Mouse (Mus musculus) thymus, adult 2 months (tissue): ENCODE measurements at regions not wholly inside any gene's neighbourhood (a gene's known extent, or its start where the extent isn't known, plus 50 kb on each side); places are given as distances from the start of the nearest gene placed in this dataset.

ENCODE experiments used
- DNase-seq: peaks from one replicate; pipeline ENCODE4 v3.0.0; 2021
- H3K27ac ChIP-seq: fragments of 200-500 bp; 2 replicates; pipeline ENCODE4 v1.5.1; 2012; ENCODE audit warnings: low read length, control low read depth; ENCODE audit not compliant: control insufficient read depth, insufficient read depth
- H3K27me3 ChIP-seq: fragments of 200-500 bp; 2 replicates; pipeline ENCODE4 v1.6.1; 2012; ENCODE audit warnings: mild to moderate bottlenecking, low read length, moderate library complexity, mixed read lengths; ENCODE audit not compliant: control insufficient read depth, insufficient read depth
- H3K36me3 ChIP-seq: fragments of 200-500 bp; 2 replicates; pipeline ENCODE4 v1.6.1; 2012; ENCODE audit warnings: mild to moderate bottlenecking, low read length, moderate library complexity; ENCODE audit not compliant: control insufficient read depth, insufficient read depth
- H3K4me1 ChIP-seq: fragments of 200-500 bp; replicated peaks from 2 replicates; pipeline ENCODE4 v1.6.1; 2012; ENCODE audit warnings: low read length; ENCODE audit not compliant: control insufficient read depth, insufficient read depth
- H3K4me3 ChIP-seq: fragments of 200-500 bp; 2 replicates; pipeline ENCODE4 v1.5.1; 2012; ENCODE audit warnings: mild to moderate bottlenecking, low read length, control low read depth, moderate library complexity; ENCODE audit not compliant: control insufficient read depth, insufficient read depth
- CTCF ChIP-seq: fragments of 200-500 bp; IDR thresholded peaks from 2 replicates; pipeline ENCODE4 v1.5.1; 2012; ENCODE audit warnings: mild to moderate bottlenecking, control low read depth, low read length, moderate library complexity, borderline replicate concordance; ENCODE audit not compliant: control insufficient read depth, poor library complexity, insufficient read depth; ENCODE audit errors: extremely low read depth
- POLR2A ChIP-seq: fragments of 200-500 bp; IDR thresholded peaks from 2 replicates; pipeline ENCODE4 v1.6.1; 2012; ENCODE audit warnings: mild to moderate bottlenecking, low read length, control low read depth, moderate library complexity; ENCODE audit not compliant: control insufficient read depth, poor library complexity, insufficient read depth; ENCODE audit errors: extremely low read depth
- WGBS: fragments of 180-500 bp; shearing (Covaris S2); methylation state at CpG from one replicate; pipeline ENCODE4 v1.1.7; 2018; 5-methylcytosine and 5-hydroxymethylcytosine counted together

DNA sequence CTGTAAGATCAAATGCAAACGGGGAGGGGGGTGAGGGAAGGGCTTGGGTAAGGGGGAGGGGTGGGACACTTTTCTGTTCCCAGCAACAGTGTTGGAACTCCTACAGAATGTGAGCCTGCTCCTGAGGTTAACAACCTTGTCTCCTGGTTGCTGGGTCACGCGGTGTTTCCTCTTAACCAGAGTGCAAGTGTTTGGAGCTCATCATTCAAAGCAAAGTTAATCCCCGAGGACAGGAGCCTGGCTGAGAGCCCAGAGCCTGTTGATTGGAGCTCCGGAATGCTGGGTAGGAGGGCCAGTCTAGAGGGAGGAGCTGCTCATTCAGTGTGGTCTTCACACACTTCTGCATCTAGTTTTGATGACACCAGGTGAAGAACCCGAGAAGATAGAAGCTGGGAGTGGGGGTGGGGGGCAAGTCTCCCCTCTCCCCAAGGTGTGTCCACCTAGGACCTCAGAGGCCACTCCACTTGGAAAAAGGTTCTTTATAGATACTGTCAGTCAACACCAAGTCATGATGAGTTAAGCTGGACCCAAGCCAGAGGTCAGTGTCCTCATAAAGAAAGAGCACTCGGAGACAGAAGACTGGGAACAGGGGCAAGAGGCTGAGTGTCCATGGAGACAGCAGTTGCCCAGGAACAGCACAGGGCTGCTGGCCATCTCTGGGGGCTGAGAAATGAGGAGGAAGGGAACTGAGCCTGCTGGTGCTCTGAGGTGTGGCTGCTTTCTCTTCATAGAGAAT, 220.2 kb downstream of the Sipa1l2 start:
- WGBS: 68% methylated on average over 7 of the region's 7 CpGs
- no peak overlapping the region for H3K27ac ChIP-seq

DNA sequence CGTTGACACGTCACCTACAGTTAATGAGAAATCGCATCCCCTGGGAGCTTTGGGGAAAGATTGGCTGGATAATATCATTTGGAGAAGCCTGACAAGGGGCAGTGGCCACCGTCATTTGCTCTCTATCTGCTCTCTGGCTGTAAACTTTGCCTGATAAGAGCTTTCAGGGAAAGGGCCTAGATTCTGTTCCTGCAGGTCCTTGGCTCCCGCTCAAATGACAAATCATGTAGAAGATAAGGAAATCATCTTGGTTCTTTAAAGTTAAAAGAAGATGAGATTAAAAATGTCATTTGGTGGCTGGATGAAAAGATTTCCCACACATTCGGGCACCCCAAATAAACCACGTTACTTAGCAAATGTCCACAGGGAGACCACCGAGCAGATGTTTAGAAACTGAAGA, 223.4 kb downstream of the Sipa1l2 start:
- no peaks in the 10 kb centered on the region for H3K36me3 ChIP-seq
- TF ChIP-seq CTCF (no peak), POLR2A (no peak)
- H3K4me3 ChIP-seq: no peak overlapping the region
- peaks cover 12% of the 10 kb centered on the region for H3K4me1 ChIP-seq
- WGBS: 93% methylated on average over 8 of the region's 8 CpGs
- no peak for DNase-seq
- H3K27me3 ChIP-seq: no peaks in the 10 kb centered on the region
- H3K27ac ChIP-seq: no peak overlapping the region

More for the DNA sequence above, 220.2 kb downstream of the Sipa1l2 start:
- Histone ChIP-seq H3K27me3 (no peaks in the 10 kb centered on the region), H3K4me1 (peaks cover 16% of the 10 kb centered on the region), H3K4me3 (no peak overlapping the region), H3K36me3 (no peaks in the 10 kb centered on the region)
- TF ChIP-seq CTCF (no peak), POLR2A (no peak)
- DNase-seq: no peak

DNA sequence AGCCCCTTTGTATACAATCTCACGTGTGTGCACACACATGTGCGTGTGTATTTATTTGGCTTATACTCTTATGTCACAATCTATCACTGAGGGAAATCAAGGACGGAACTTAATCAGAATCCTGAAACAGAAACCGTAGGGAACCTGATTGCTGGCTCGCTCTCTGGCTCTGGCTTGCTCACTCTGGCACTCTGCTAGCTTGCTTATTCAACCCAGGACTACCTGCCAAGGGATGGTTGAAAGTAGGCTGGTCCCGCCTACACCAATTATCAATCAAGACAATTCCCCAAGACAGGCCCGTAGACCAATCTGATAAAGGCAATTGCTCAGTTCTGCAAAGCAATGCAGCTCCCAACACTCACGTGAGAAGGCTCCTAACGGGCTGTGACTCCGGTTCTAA, 224.0 kb downstream of the Sipa1l2 start:
- DNase-seq: no peak
- no peak for TF ChIP-seq POLR2A
- TF ChIP-seq CTCF: no peak

DNA sequence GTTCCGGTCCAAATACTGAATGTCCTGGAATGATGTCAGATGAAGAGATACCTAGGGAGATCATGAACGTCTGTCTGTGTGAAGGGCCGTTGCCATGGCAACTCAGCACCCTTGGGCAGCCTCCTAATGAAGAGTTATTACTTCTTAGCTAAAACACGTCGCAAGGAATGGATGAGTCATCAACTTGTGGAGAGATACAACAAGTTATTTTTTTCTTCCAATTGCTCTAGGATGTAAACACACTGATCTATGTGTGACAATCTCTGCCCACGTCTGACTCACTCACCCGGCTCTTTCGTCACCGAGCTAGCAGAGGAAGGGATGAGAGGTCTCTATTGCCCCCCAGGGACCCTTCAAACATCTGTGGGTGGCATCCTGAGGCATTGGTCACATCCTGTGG, 225.7 kb downstream of the Sipa1l2 start:
- Histone ChIP-seq H3K36me3 (no peaks in the 10 kb centered on the region), H3K4me3 (no peak overlapping the region), H3K27me3 (no peaks in the 10 kb centered on the region), H3K27ac (no peak overlapping the region), H3K4me1 (peaks cover 5% of the 10 kb centered on the region)
- WGBS: 62% methylated on average over 9 of the region's 9 CpGs
- DNase-seq: no peak
- TF ChIP-seq CTCF (no peak), POLR2A (no peak)

More for the DNA sequence above, 224.0 kb downstream of the Sipa1l2 start:
- Histone ChIP-seq H3K27ac (no peak overlapping the region), H3K36me3 (no peaks in the 10 kb centered on the region), H3K4me1 (peaks cover 6% of the 10 kb centered on the region; the same call in 1 of the 2 replicates), H3K4me3 (no peak overlapping the region), H3K27me3 (no peaks in the 10 kb centered on the region)
- WGBS: 96% methylated on average over 10 of the region's 10 CpGs

DNA sequence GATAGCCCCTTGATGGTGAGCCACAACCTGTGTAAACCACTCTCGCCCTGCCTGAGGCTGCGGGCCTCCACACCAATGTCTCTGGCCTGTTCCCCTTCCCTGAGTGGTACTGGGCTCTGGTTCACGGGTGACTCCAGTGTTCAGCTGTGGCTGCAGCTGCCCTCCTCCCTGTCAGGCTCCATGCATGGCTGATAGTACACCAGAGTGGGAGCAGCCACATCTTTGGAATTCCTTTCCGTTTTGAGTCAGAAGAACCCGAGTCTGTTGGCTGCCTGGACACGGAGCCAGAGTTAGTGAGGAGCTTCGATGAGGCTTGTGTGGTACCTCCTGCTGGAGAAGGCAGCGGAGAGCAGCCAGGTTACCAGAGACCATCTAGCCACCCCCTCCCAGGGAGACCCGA, 227.1 kb downstream of the Sipa1l2 start:
- Histone ChIP-seq H3K27me3 (no peaks in the 10 kb centered on the region), H3K4me3 (no peak overlapping the region), H3K27ac (no peak overlapping the region), H3K36me3 (no peaks in the 10 kb centered on the region), H3K4me1 (peaks cover 15% of the 10 kb centered on the region)
- 93% methylated on average over 9 of the region's 9 CpGs for WGBS
- no peak for TF ChIP-seq CTCF
- TF ChIP-seq POLR2A: no peak
- DNase-seq: no peak

DNA sequence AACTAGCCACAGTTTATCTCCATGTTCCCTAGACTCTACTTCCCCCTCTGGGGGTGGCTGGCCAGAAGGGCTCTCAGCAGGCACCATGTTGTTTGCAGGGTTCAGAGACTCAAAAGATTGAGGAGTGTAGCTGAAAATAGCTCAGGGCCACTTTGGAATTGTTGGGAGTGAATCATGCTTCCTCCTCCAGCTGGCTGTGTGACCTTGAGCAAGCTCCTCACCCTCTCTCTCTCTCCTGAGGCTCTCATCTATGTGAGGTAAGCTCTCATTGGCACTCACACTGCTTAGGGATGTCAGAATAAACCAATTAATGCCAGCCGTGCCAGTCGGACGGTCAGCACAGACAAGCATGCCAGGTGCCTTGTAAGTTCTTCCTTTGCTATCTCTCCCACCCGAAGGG, 228.0 kb downstream of the Sipa1l2 start:
- no peaks in the 10 kb centered on the region for H3K36me3 ChIP-seq
- H3K27ac ChIP-seq: no peak overlapping the region
- TF ChIP-seq CTCF: no peak
- no peak for TF ChIP-seq POLR2A
- H3K4me1 ChIP-seq: peaks cover 22% of the 10 kb centered on the region
- no peak overlapping the region for H3K4me3 ChIP-seq
- H3K27me3 ChIP-seq: no peaks in the 10 kb centered on the region
- DNase-seq: no peak
- WGBS: 92% methylated on average over 4 of the region's 4 CpGs

DNA sequence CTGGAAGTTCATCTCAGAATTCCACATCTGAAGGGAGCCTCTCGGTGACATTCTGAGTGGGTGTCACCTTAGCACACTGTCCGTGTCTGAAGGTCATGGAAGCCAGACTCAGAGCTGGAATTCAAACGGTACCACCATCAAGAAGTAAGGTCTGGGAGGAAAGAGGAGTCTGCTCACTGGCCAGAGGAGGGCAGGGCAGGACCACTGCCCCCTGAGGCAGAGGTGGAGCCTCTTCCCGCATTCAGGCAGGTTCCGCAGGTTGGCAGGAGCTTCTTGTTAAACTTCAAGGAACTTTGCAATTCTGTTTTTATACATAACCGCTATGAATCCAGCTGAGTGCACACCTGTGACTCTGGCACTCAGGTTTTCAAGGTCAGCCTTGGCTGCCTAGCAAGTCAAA, 231.4 kb downstream of the Sipa1l2 start:
- peak; percentile 8 for DNase-seq
- Histone ChIP-seq H3K4me1 (peaks cover 18% of the 10 kb centered on the region), H3K27ac (no peak overlapping the region), H3K27me3 (no peaks in the 10 kb centered on the region), H3K4me3 (no peak overlapping the region), H3K36me3 (no peaks in the 10 kb centered on the region)
- TF ChIP-seq POLR2A (no peak), CTCF (no peak)
- WGBS: 73% methylated on average over 6 of the region's 6 CpGs
